Mouse (Mus musculus) heart, embryonic 13.5 days (tissue): ENCODE measurements around the gene Irs1. TPM values are rescaled to one million over a fixed set of nuclear protein-coding genes. Genes with fewer than 3 reads are reported as not detected.

Experiments
- ATAC-seq: fragments of 200-750 bp; cut with Nextera tagmentation; 2 replicates; pipeline ENCODE4 v1.8.0; 2017; ENCODE audit warnings: moderate TSS enrichment; ENCODE audit not compliant: insufficient number of reproducible peaks, low FRiP score, low TSS enrichment; ENCODE audit errors: extremely low read depth
- H3K27ac ChIP-seq: fragments of 300-500 bp; sonication (generic); replicated peaks from 2 replicates; pipeline ENCODE4 v1.5.1; 2015; ENCODE audit warnings: moderate library complexity, mild to moderate bottlenecking, inconsistent platforms
- H3K27me3 ChIP-seq: fragments of 300-500 bp; sonication (generic); replicated peaks from 2 replicates; pipeline ENCODE4 v1.6.1; 2015; ENCODE audit warnings: mild to moderate bottlenecking, inconsistent platforms
- H3K36me3 ChIP-seq: fragments of 300-500 bp; sonication (generic); 2 replicates; pipeline ENCODE4 v1.6.1; 2015; ENCODE audit warnings: mild to moderate bottlenecking, inconsistent platforms
- H3K4me1 ChIP-seq: fragments of 300-500 bp; sonication (generic); 2 replicates; pipeline ENCODE4 v1.6.1; 2015; ENCODE audit warnings: inconsistent platforms
- H3K4me2 ChIP-seq: fragments of 300-500 bp; sonication (generic); 2 replicates; pipeline ENCODE4 v1.6.1; 2015; ENCODE audit warnings: inconsistent platforms, mild to moderate bottlenecking, moderate library complexity
- H3K4me3 ChIP-seq: fragments of 300-500 bp; sonication (generic); 2 replicates; pipeline ENCODE4 v1.5.1; 2015; ENCODE audit warnings: moderate library complexity, mild to moderate bottlenecking, inconsistent platforms
- H3K9ac ChIP-seq: fragments of 300-500 bp; sonication (generic); 2 replicates; pipeline ENCODE4 v1.6.1; 2015; ENCODE audit warnings: inconsistent platforms, mild to moderate bottlenecking, moderate library complexity
- H3K9me3 ChIP-seq: fragments of 300-500 bp; sonication (generic); 2 replicates; pipeline ENCODE4 v1.6.1; 2016; ENCODE audit warnings: inconsistent platforms
- WGBS: fragments of 180-500 bp; shearing (Covaris S2); methylation state at CpG from one replicate; pipeline ENCODE4 v1.1.7; 2015; ENCODE audit warnings: mixed read lengths; 5-methylcytosine and 5-hydroxymethylcytosine counted together
- polyA plus RNA-seq: library from polyadenylated mRNA; unstranded; fragments of >200 nt; fragmentation: Nextera tagmentation; extraction: Ambion mirVana; gene quantifications from 2 replicates; pipeline ENCODE4 v1.2.1, GENCODE M21; 2015

Irs1 gene
- polyA plus RNA-seq, 1 experiment from 2014 or later: 9.5 TPM

DNA sequence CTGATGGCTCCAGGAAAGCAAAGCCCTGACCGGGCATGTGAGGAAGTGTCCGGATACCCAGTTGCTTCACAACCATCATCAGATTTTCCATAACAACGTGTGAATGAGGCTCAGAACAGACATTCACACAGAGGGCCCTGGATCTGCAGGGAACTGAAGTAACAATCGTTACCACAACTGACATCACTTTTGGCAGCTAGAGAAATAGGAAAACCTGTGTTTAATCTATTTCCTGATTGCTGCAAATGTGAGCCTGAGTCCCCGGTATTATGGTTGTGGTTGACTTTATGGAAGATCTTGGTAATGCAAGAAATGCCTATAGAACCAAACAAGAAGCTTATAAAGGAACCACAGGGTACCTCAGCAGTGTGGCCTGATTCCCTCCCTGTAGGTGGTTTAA, 46.2 kb downstream of the Irs1 start:
- Histone ChIP-seq H3K4me1 (peaks cover 56% of the 10 kb centered on the region), H3K9ac (no peak overlapping the region), H3K9me3 (no peaks in the 10 kb centered on the region), H3K36me3 (peaks cover 10% of the 10 kb centered on the region), H3K4me3 (no peak overlapping the region), H3K27me3 (no peaks in the 10 kb centered on the region), H3K4me2 (no peak overlapping the region), H3K27ac (no peak overlapping the region; the same call in 1 of the 2 replicates)
- 49% methylated on average over 5 of the region's 5 CpGs for WGBS
- no peak for ATAC-seq

DNA sequence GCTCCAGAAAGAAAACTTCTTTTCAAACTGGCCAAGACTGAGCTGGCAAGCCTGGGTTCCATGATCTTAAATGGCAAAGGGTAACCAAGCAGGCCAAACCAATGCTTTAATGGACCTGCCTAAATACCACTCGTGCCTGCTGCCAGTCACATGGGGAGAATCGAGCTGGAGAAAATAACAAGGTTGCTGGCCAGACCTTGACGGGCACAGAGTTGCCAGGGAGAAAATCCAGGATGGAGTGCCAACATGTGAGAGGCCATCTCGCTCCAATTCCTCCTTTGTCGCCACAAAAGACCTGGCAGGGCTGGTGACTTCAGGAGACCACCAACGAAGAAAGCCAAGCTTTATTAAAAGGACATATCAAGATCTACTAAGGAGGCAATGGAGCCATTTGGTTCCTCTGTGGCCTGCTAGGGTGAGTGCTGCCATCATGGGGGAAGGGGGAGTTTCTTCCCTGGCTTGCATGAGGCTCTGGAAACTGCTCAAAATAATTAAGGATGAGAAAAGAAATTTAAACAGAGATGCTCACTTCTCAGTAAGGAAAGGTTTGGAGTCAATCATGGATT, 47.9 kb downstream of the Irs1 start:
- Histone ChIP-seq H3K4me1 (peaks cover 68% of the 10 kb centered on the region), H3K36me3 (peaks cover 7% of the 10 kb centered on the region), H3K9me3 (no peaks in the 10 kb centered on the region), H3K4me3 (no peak overlapping the region), H3K27me3 (no peaks in the 10 kb centered on the region), H3K9ac (no peak overlapping the region), H3K4me2 (no peak overlapping the region), H3K27ac (no peak overlapping the region)
- WGBS: 76% methylated on average over 6 of the region's 6 CpGs
- no peak for ATAC-seq

DNA sequence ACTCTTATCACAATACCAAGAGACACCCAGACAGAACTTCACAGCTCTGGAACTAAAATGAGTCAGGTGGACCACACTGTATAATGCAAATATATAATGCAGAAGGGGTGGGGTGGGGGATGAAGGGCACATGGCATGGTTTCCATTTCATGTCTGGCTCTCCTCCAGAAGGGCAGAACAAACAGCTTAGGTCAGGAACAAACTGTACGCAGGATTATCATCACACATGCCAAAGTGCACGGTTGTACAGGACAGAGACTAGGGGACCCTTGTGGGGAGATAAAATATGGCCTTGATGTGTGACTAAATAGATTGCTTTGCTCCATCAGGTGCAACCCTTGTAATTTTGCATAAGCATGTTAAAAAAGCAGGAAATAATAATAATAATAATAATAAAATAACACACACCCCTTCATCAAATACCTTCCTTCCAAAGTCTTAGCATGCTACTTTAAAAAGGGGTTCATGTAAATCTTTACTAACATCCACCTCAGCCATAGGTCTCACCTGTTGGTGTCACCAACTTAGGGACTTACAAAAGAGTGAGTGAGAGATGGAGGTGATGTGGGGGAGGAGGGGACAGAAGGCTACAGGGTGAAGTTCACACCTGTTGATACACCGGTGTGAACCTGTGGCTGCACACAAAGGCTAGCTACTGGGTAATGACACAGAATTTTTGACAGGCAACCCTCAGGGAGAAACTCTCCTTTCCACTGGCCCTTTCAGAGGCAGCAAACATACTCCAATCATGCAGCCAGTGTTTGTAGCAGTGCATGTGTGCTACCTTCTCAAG, 51.6 kb downstream of the Irs1 start:
- Histone ChIP-seq H3K27ac (peak overlapping the region; percentile 55), H3K4me2 (no peak overlapping the region), H3K4me3 (no peak overlapping the region), H3K9me3 (no peaks in the 10 kb centered on the region), H3K27me3 (no peaks in the 10 kb centered on the region), H3K4me1 (peaks cover 47% of the 10 kb centered on the region), H3K36me3 (peaks cover 29% of the 10 kb centered on the region), H3K9ac (no peak overlapping the region)
- WGBS: 47% methylated on average over 3 of the region's 3 CpGs
- ATAC-seq: no peak

DNA sequence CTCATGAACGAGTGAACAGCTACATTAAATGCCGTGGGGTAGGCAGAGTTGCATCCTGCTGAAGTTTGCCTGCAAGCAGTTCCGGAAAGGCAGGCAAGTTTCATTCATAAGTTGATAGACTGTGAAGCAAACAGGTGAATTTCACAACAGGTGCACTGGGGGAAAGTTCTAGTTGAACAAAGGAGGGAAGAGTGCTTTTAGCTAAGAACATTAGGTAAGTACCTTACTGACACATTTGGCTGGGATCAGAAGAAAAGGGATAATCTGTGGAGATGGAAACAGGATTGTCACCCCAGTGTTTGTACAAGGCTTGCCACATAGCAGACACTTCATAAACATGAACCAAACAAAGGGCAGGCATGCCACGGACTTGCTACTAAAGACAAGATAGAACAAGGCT, 53.0 kb downstream of the Irs1 start:
- H3K4me2 ChIP-seq: no peak overlapping the region
- no peaks in the 10 kb centered on the region for H3K27me3 ChIP-seq
- peaks cover 42% of the 10 kb centered on the region for H3K4me1 ChIP-seq
- H3K36me3 ChIP-seq: peaks cover 42% of the 10 kb centered on the region
- no peak overlapping the region for H3K27ac ChIP-seq
- ATAC-seq: no peak
- 76% methylated on average over 4 of the region's 4 CpGs for WGBS
- no peak overlapping the region for H3K9ac ChIP-seq
- H3K4me3 ChIP-seq: no peak overlapping the region
- H3K9me3 ChIP-seq: no peaks in the 10 kb centered on the region

DNA sequence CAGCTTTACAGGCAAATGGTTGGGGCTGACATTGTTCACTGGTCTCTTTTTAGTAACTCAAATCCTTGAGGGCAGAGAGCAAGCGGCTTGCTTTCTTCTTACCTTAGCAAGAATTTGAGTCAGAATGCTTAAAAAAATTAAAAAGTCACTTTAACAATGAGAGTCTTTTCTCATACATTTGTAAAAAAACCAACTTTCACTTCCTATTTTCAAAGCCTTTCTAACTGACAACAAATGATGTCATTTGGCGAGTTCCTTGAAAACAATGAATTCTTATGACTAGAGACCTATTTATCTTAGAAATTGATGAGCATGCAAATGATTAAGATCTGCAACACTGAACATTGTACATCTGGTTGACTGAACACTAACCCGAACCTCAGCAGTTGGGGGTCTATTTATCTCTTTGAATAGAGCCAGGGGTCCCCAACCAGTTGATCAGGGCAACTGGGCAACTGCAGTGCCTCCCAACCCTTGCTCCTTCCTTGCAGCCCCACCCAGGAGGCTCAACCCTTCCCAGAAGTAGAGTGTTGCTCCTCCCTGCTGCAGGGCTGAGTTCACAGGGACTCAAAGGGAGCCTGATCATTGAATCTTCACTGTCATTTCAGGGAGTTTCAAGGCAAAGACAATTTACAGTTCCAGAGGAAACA, 55.6 kb downstream of the Irs1 start:
- WGBS: 84% methylated on average over 3 of the region's 3 CpGs
- Histone ChIP-seq H3K4me2 (no peak overlapping the region), H3K4me3 (no peak overlapping the region), H3K36me3 (peaks cover 56% of the 10 kb centered on the region), H3K27ac (no peak overlapping the region), H3K9me3 (no peaks in the 10 kb centered on the region), H3K27me3 (no peaks in the 10 kb centered on the region), H3K4me1 (peaks cover 18% of the 10 kb centered on the region), H3K9ac (no peak overlapping the region)
- ATAC-seq: no peak

DNA sequence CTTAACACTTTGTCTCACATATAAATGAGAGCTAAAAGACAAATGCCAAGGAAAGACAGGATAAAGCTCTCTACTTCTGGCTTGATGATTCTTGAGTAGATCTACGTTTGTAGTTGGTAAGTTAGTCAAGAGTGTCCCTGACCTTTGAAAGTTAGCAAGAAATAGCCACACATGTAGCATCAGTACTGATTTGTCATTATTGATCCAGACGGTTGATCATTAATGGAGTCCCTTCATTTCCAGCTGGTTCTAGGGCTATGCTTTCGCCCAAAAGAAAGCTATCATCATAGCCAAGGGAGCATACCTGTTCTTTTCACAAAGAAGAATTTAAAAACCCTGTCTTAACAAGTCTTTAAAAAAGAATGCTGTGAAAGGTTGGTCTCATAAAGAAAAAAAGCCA, 56.6 kb downstream of the Irs1 start:
- H3K36me3 ChIP-seq: peaks cover 56% of the 10 kb centered on the region
- WGBS: 85% methylated on average over 3 of the region's 3 CpGs
- no peaks in the 10 kb centered on the region for H3K9me3 ChIP-seq
- ATAC-seq: no peak
- H3K4me2 ChIP-seq: no peak overlapping the region
- peaks cover 9% of the 10 kb centered on the region for H3K4me1 ChIP-seq
- H3K9ac ChIP-seq: no peak overlapping the region
- no peak overlapping the region for H3K4me3 ChIP-seq
- H3K27ac ChIP-seq: no peak overlapping the region
- H3K27me3 ChIP-seq: no peaks in the 10 kb centered on the region

DNA sequence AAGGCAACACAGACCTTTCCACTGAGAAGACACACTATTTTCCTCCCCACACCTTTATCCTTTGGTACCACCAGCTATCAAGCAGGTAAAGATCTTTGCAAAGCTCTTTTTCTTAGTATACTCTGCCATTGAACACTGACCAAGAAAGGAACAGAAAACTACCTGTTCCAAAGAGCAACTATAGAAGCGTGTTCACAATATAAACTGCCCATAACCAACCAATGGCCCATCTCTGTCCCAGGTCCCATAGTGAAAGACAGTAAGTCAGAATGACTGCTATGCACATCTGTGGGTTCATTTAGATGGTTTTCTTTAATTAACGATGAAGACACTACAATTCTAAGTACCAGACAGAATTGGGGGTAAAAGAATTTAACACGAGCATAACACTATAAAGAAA, 58.4 kb downstream of the Irs1 start, which contains the start of gene Gm9747:
Gene Gm9747 (plus strand): TSS at position 301 of the 400 bp plus-strand sequence.
- Histone ChIP-seq H3K27ac (no peak within 1 kb of the TSS), H3K4me3 (no peak within 1 kb of the TSS), H3K4me1 (no peaks in the 10 kb centered on the region), H3K27me3 (no peaks in the 10 kb centered on the region), H3K4me2 (no peak within 1 kb of the TSS), H3K9me3 (no peaks in the 10 kb centered on the region), H3K36me3 (peaks cover 51% of the 10 kb centered on the region), H3K9ac (no peak within 1 kb of the TSS)
- WGBS: 89% methylated on average over 3 of the region's 3 CpGs
- ATAC-seq: no peak

DNA sequence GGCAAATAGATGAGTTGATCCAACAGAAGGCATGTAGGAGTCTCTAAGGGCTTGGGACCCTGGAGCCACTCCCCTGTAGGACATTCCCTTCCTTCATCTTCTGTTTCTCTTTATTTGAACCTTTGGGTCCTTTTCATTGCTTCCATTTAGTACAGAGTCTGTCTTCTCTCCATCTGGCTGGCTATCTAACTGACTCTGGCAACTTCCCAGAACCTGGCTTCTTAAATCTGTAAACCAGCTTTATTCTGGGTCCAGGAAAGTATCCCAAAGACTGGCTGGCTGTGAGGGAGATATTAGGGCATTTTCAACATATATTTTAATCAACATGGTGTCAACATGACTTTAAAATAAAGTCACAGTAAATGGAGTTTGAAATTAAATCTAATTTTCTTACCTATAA, 62.4 kb downstream of the Irs1 start:
- Histone ChIP-seq H3K4me3 (no peak overlapping the region), H3K27me3 (no peaks in the 10 kb centered on the region), H3K9me3 (no peaks in the 10 kb centered on the region), H3K4me2 (no peak overlapping the region), H3K27ac (no peak overlapping the region), H3K4me1 (no peaks in the 10 kb centered on the region), H3K36me3 (peaks cover 19% of the 10 kb centered on the region), H3K9ac (no peak overlapping the region)
- no peak for ATAC-seq

DNA sequence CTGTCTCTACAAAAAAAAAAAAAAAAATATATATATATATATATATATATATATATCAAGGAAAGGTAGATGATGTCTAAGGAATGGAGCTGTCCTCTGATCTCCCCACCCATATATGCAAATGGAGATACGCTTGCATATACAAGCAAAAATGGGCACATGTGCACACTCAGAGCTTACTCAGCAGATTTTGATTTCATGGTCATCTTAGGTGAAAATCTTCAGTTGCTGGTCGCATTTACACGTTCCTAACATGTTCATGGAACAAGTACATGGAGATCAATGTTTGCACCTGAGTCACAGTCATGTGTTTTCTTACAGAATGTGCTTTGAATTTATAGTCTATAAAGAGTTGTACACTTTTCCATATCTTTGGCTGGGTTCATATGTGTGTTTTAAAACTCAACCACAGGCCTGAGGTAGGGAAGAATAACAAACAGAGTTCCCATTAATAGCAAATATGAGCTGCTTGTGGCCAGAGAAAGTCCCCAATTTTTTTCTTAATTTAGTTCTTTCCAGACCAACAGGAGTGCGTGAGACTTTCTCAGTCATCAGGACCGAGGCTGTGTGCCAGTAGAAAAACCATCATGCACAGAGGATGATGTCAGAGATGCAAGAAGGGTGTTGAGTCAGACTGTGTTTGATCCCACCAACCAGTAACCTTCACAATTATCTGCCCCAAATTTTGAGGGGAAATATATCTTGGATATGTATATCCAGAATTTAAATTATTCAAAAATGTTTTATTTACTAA, 68.0 kb downstream of the Irs1 start:
- Histone ChIP-seq H3K27ac (no peak overlapping the region), H3K4me2 (no peak overlapping the region), H3K27me3 (no peaks in the 10 kb centered on the region), H3K4me1 (peaks cover 19% of the 10 kb centered on the region), H3K4me3 (no peak overlapping the region), H3K9ac (no peak overlapping the region), H3K9me3 (no peaks in the 10 kb centered on the region), H3K36me3 (no peaks in the 10 kb centered on the region)
- 80% methylated on average over 5 of the region's 5 CpGs for WGBS
- ATAC-seq: no peak

DNA sequence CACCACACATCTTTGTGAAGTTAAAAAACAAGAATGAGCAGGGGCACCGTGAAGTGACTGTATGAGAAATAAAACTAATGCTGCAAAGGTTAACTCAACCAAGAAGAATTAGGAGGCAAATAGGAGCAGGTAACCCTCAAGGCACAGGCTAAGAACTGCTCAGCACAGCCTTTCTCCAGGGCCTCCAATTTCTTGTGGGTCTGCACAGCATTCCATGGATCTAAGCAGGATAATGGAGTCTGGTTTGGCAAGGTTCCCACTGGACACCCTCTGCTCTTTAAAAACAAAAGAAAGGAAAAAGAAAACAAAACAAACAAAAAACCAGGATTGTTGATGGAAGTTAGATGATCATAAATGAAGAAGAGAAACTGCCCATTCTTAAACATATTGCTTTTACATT, 69.8 kb downstream of the Irs1 start:
- peak overlapping the region; percentile 20 for H3K4me2 ChIP-seq
- 42% methylated on average over 1 of the region's 1 CpGs for WGBS
- no peak overlapping the region for H3K27ac ChIP-seq

DNA sequence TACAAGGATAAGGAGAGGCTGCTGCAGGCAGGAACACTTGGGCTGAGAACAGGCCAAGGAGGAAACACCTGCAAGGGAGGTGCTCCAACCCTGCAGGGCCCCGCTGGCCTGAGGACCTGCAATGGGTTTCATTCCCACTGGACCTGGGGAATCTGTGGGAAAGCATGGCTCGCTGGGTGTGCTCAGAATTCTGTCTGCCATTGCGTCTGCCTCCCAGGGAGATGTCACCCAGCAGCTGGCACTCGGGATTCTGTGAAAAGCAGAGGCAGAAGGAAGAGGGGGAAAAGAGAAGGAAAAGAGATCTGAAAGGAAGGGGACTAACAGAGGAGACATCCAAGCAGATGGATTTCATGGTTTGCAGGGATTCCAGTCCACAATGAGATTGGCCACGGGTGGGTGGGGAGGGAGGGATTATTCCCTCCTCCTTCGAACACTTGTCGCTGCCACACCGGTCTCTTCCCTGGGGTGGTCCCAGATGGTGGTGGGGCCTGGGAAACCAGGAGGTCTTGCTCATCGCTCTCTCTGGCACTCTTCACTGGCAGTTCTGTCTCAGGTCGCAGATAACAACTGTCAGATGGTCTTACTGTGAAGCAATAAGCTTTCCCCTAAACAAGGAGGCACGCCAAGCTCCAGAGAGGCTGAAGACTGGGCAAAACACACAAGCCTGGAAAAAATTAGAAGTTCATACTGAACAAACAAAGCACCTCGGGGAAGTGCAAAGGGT, 70.4 kb downstream of the Irs1 start:
- Histone ChIP-seq H3K27ac (no peak overlapping the region), H3K4me2 (peak overlapping the region; percentile 20), H3K4me1 (peaks cover 19% of the 10 kb centered on the region), H3K27me3 (no peaks in the 10 kb centered on the region), H3K9me3 (no peaks in the 10 kb centered on the region), H3K4me3 (no peak overlapping the region), H3K9ac (peak overlapping the region; percentile 30), H3K36me3 (no peaks in the 10 kb centered on the region)
- 24% methylated on average over 12 of the region's 12 CpGs for WGBS
- no peak for ATAC-seq

More for the DNA sequence above, 69.8 kb downstream of the Irs1 start:
- no peaks in the 10 kb centered on the region for H3K36me3 ChIP-seq
- peaks cover 19% of the 10 kb centered on the region for H3K4me1 ChIP-seq
- no peak overlapping the region for H3K4me3 ChIP-seq
- ATAC-seq: no peak
- peak overlapping the region; percentile 30; the same call in 1 of the 2 replicates for H3K9ac ChIP-seq
- H3K9me3 ChIP-seq: no peaks in the 10 kb centered on the region
- no peaks in the 10 kb centered on the region for H3K27me3 ChIP-seq
